Mouse (Mus musculus): Measurements from ENCODE around the gene Nkpd1. TPM values are rescaled to one million over a fixed set of nuclear protein-coding genes. Genes with fewer than 3 reads are reported as not detected.
"Not testable (repeated sequence)": the region's sequence is repeated elsewhere in the genome, so short reads cannot be mapped to it uniquely, and the experiment has no call there.

Gene Nkpd1
- polyA plus RNA-seq, 1 experiment from 2014 or later = 1.8 TPM

DNA sequence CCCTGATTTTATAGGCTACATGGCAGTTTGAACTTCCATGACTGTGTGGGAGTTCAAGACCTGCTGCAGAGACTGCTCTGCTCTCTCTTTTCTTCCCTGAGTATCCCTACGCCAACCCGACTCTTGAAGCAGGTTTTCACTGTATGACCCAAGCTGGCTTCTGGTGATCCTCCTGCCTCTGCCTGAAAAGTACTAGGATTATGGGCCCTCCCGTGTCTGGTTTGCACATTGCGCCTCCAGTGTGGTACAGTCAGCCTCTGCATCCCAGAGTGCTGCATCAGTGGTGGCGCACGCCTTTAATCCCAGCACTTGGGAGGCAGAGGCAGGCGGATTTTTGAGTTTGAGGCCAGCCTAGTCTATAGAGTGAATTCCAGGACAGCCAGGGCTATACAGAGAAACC, 7.9 kb upstream of the Nkpd1 start:
- Histone ChIP-seq H3K27me3 (ENCODE audit: control insufficient read depth, insufficient read depth, low read length) (no peaks in the 10 kb centered on the region), H3K36me3 (ENCODE audit: control insufficient read depth, insufficient read depth, low read length) (no peaks in the 10 kb centered on the region), H3K4me2 (ENCODE audit: low read depth, low read length) (peak overlapping the region; percentile 96), H3K9me3 (replicated peaks; ENCODE audit: control insufficient read depth, low read length) (no peaks in the 10 kb centered on the region), H3K4me1 (ENCODE audit: control insufficient read depth, insufficient read depth, low read length) (0 out of 2 replicates have a peak, but pooled peaks cover 11% of the 10 kb centered on the region), H3K9ac (ENCODE audit: low read length) (no peak overlapping the region), H3K4me3 (replicated peaks; ENCODE audit: low read length) (no peak overlapping the region), H3K27ac (ENCODE audit: low read length) (no peak overlapping the region)
- no peak for ATAC-seq (ENCODE audit: insufficient read depth, low FRiP score)
- 91% methylated on average over 7 of the region's 7 CpGs for WGBS

DNA sequence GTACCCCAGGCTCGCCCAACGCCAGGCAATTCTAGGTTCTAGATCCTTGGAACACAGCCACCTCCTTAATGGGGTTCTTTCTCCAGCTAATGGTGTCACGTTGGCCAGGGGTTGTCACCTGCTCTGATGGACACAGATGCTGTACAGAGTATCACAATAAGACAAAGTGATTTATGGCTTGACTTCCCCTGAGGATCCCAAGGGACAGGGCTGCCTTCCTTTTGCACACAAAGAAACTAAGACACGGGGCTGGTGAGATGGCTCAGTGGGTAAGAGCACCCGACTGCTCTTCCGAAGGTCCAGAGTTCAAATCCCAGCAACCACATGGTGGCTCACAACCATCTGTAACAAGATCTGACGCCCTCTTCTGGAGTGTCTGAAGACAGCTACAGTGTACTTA, 5.7 kb upstream of the Nkpd1 start:
- not testable (repeated sequence) for ATAC-seq (ENCODE audit: insufficient read depth, low FRiP score); H3K4me3 ChIP-seq (replicated peaks; ENCODE audit: low read length); H3K27me3 ChIP-seq (ENCODE audit: control insufficient read depth, insufficient read depth, low read length); H3K4me1 ChIP-seq (ENCODE audit: control insufficient read depth, insufficient read depth, low read length); H3K27ac ChIP-seq (ENCODE audit: low read length); H3K4me2 ChIP-seq (ENCODE audit: low read depth, low read length); H3K9me3 ChIP-seq (replicated peaks; ENCODE audit: control insufficient read depth, low read length); H3K9ac ChIP-seq (ENCODE audit: low read length); H3K36me3 ChIP-seq (ENCODE audit: control insufficient read depth, insufficient read depth, low read length)
- 82% methylated on average over 6 of the region's 7 CpGs for WGBS

DNA sequence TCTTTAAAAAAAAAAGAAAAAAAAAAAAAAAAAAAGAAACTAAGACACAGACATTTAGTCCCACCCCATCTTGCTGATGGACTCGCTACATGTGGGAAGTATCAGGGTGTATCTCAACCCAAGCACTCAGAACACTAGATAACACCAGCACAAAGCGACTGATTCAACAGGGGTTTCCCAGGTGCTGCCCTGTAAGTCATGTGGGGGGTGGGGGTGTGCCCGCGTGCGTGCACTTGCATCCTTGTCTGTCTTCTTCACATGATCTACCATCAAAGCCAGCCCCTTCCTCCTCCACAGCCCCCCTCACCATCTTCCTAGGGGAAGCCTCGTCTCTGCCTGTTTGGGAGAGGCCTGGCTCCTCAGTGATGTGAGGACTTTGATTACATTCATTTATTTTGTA, 5.3 kb upstream of the Nkpd1 start:
- no peak for ATAC-seq (ENCODE audit: insufficient read depth, low FRiP score)
- Histone ChIP-seq H3K36me3 (ENCODE audit: control insufficient read depth, insufficient read depth, low read length) (no peaks in the 10 kb centered on the region), H3K27me3 (ENCODE audit: control insufficient read depth, insufficient read depth, low read length) (no peaks in the 10 kb centered on the region), H3K4me3 (replicated peaks; ENCODE audit: low read length) (no peak overlapping the region), H3K9ac (ENCODE audit: low read length) (no peak overlapping the region), H3K4me1 (ENCODE audit: control insufficient read depth, insufficient read depth, low read length) (0 out of 2 replicates have a peak, but pooled peaks cover 8% of the 10 kb centered on the region), H3K27ac (ENCODE audit: low read length) (no peak overlapping the region), H3K4me2 (ENCODE audit: low read depth, low read length) (no peak overlapping the region), H3K9me3 (replicated peaks; ENCODE audit: control insufficient read depth, low read length) (no peaks in the 10 kb centered on the region)
- 70% methylated on average over 6 of the region's 6 CpGs for WGBS

DNA sequence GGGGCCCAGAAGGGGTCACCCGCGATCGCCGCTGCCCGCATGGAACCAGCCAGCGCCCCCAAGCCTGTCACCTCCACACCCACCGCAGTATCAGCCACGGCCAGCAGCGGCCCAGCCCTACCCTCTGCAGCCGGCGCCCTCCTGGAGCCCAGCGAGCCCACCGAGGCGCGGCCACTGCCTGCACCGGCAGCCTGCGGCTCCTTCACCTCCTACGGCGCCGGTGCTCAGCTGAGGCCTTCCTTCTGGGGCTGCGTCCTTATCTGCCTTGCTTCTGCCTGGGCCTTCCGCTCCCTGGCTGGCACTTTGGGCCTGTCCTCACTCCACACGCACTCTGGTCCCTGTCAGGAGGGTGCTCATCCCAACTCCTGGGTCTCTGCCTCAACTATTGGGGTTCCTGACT, 2.4 kb downstream of the Nkpd1 start:
- H3K9ac ChIP-seq (ENCODE audit: low read length) = peak overlapping the region; percentile 57

DNA sequence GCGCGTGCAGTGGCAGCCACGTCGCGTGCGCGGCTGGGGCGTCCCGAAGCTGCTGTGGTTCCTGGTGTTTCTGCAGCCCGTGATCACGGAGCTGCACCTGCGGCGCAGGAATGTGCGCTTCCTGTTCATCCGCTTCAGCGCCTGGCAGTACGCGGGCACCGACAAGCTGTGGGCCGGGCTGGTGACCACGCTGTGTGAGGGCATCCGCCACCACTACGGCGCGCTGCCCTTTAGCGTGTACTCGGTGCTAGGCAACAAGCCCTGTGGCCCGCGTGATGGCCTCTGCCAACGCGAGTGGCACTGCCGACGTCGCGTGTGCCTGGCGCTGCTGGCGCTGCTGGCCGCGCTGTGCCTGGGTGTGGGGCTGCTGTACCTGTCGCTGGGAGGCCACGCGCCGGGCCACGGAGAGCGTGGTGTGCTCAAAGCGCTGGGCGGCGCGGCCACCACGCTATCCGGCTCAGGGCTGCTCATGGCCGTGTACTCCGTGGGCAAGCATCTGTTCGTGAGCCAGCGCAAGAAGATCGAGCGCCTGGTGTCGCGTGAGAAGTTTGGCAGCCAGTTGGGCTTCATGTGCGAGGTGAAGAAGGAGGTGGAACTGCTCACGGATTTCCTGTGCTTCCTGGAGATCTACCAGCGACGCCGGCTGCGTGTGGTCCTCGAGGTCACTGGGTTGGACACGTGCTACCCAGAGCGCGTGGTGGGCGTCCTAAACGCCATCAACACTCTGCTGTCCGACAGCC, 5.5 kb downstream of the Nkpd1 start:
- ATAC-seq (ENCODE audit: insufficient read depth, low FRiP score) = peak; percentile 8; the same call in 1 of the 2 replicates
- Histone ChIP-seq H3K4me3 (replicated peaks; ENCODE audit: low read length) (peak overlapping the region; percentile 45), H3K4me2 (ENCODE audit: low read depth, low read length) (peak overlapping the region; percentile 73), H3K27me3 (ENCODE audit: control insufficient read depth, insufficient read depth, low read length) (peaks cover 69% of the 10 kb centered on the region), H3K27ac (ENCODE audit: low read length) (no peak overlapping the region), H3K9me3 (replicated peaks; ENCODE audit: control insufficient read depth, low read length) (no peaks in the 10 kb centered on the region), H3K4me1 (ENCODE audit: control insufficient read depth, insufficient read depth, low read length) (peaks cover 21% of the 10 kb centered on the region), H3K36me3 (ENCODE audit: control insufficient read depth, insufficient read depth, low read length) (no peaks in the 10 kb centered on the region), H3K9ac (ENCODE audit: low read length) (peak overlapping the region; percentile 61)
- 10% methylated on average over 72 of the region's 72 CpGs for WGBS

More for the DNA sequence above, 2.4 kb downstream of the Nkpd1 start:
- Histone ChIP-seq H3K9me3 (replicated peaks; ENCODE audit: control insufficient read depth, low read length) (no peaks in the 10 kb centered on the region), H3K4me3 (replicated peaks; ENCODE audit: low read length) (peak overlapping the region; percentile 22), H3K27me3 (ENCODE audit: control insufficient read depth, insufficient read depth, low read length) (peaks cover 65% of the 10 kb centered on the region), H3K4me2 (ENCODE audit: low read depth, low read length) (peak overlapping the region; percentile 42; the same call in 1 of the 2 replicates), H3K27ac (ENCODE audit: low read length) (no peak overlapping the region), H3K4me1 (ENCODE audit: control insufficient read depth, insufficient read depth, low read length) (peaks cover 24% of the 10 kb centered on the region), H3K36me3 (ENCODE audit: control insufficient read depth, insufficient read depth, low read length) (no peaks in the 10 kb centered on the region)
- 6% methylated on average over 22 of the region's 23 CpGs for WGBS
- no peak for ATAC-seq (ENCODE audit: insufficient read depth, low FRiP score)

DNA sequence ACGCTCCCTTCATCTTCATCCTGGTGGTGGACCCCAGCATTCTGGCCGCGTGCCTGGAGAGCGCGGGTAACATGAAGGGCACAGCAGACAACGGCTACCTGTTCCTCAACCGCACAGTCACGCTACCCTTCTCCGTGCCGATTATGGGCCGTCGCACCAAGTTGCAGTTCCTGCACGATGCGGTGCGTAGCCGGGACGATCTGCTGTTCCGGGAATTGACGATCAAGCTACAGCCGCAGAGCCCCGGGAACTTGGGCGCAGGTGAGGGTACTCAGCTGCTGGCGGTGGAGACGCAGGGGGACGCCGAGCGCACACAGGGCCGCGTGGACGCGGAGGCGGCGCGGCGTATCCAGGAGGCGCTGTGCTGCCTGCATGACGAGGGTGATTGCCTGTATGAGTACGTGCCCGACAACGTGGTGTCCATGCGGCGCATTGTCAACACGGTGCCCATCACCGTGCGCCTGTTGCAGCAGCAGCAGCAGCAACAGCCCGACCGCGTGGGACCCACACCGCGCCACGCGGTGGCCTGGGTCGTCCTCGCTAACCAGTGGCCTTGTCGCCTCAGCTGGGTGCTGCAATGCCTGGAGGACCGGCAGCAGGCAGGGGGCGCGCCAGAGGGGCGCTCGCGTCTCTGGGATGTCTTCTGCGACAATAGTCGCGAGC, 6.2 kb downstream of the Nkpd1 start:
- Histone ChIP-seq H3K4me3 (replicated peaks; ENCODE audit: low read length) (peak overlapping the region; percentile 45), H3K4me1 (ENCODE audit: control insufficient read depth, insufficient read depth, low read length) (peaks cover 21% of the 10 kb centered on the region), H3K4me2 (ENCODE audit: low read depth, low read length) (peak overlapping the region; percentile 73), H3K36me3 (ENCODE audit: control insufficient read depth, insufficient read depth, low read length) (no peaks in the 10 kb centered on the region), H3K9me3 (replicated peaks; ENCODE audit: control insufficient read depth, low read length) (no peaks in the 10 kb centered on the region), H3K9ac (ENCODE audit: low read length) (peak overlapping the region; percentile 61), H3K27me3 (ENCODE audit: control insufficient read depth, insufficient read depth, low read length) (peaks cover 65% of the 10 kb centered on the region), H3K27ac (ENCODE audit: low read length) (no peak overlapping the region)
- WGBS = 1% methylated on average over 64 of the region's 64 CpGs
- no peak for ATAC-seq (ENCODE audit: insufficient read depth, low FRiP score)

DNA sequence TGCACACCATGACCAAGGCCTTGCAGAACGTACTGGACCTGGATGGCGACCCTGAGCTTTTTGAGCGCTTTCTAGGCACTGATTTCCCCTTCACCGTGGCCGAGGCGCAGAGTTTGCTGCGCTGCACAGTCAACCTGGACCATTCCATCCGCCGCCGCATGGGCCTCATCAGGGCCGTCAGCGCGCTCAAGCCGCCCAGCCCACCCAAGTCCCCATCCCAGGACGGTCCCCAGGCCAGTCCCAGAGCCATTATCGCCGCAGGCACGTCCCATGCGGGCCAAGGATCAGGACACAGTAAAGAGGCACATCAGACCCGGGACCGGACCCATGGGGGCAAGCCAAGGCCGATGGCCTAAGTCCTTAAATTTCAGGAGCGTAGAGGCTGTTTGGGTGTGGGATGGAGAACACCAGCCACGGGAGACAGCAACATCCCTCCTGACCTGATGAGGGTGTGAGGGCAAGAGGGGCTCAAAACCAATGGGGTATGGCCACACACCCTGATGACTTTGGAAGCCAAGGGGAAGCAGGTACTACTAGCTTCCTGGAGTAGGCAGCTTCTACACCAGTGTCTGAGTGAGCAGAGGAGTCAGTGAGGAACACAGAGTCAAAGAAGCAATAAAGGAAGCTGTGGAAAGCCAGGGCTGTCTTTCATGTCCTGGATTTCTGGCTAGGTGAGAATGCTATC, 6.9 kb downstream of the Nkpd1 start:
- H3K27me3 ChIP-seq (ENCODE audit: control insufficient read depth, insufficient read depth, low read length) = peaks cover 58% of the 10 kb centered on the region
- peaks cover 21% of the 10 kb centered on the region for H3K4me1 ChIP-seq (ENCODE audit: control insufficient read depth, insufficient read depth, low read length)
- no peaks in the 10 kb centered on the region for H3K9me3 ChIP-seq (replicated peaks; ENCODE audit: control insufficient read depth, low read length)
- peak overlapping the region; percentile 45 for H3K4me3 ChIP-seq (replicated peaks; ENCODE audit: low read length)
- no peaks in the 10 kb centered on the region for H3K36me3 ChIP-seq (ENCODE audit: control insufficient read depth, insufficient read depth, low read length)
- ATAC-seq (ENCODE audit: insufficient read depth, low FRiP score) = no peak
- peak overlapping the region; percentile 61 for H3K9ac ChIP-seq (ENCODE audit: low read length)
- 12% methylated on average over 24 of the region's 24 CpGs for WGBS
- H3K4me2 ChIP-seq (ENCODE audit: low read depth, low read length) = peak overlapping the region; percentile 73
- no peak overlapping the region for H3K27ac ChIP-seq (ENCODE audit: low read length)

DNA sequence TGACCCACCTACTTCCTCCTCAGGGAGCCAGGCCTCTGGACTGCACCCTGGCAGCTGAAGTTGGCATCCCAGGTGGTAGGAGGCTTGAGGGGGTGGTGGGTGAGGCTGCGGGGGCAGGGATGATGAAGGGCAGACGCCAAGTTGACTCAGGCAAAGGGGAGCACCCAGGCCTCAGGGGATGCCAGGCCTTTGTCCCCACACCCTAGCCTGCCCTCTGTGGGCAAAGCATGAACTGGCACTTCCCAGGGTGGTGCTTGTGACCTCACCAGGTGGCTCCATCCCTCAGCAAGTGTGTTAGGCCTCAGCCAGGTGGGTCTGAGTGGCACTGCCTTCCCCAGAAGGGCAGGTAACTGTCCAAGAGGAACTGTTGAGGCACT, 7.5 kb downstream of the Nkpd1 start:
- WGBS = 67% methylated on average over 2 of the region's 2 CpGs
- no peak overlapping the region for H3K9ac ChIP-seq (ENCODE audit: low read length)
- H3K4me2 ChIP-seq (ENCODE audit: low read depth, low read length) = no peak overlapping the region
- H3K27me3 ChIP-seq (ENCODE audit: control insufficient read depth, insufficient read depth, low read length) = peaks cover 53% of the 10 kb centered on the region
- no peak for ATAC-seq (ENCODE audit: insufficient read depth, low FRiP score)
- H3K36me3 ChIP-seq (ENCODE audit: control insufficient read depth, insufficient read depth, low read length) = no peaks in the 10 kb centered on the region
- H3K9me3 ChIP-seq (replicated peaks; ENCODE audit: control insufficient read depth, low read length) = no peaks in the 10 kb centered on the region
- H3K4me1 ChIP-seq (ENCODE audit: control insufficient read depth, insufficient read depth, low read length) = peaks cover 17% of the 10 kb centered on the region
- no peak overlapping the region for H3K27ac ChIP-seq (ENCODE audit: low read length)
- no peak overlapping the region for H3K4me3 ChIP-seq (replicated peaks; ENCODE audit: low read length)

DNA sequence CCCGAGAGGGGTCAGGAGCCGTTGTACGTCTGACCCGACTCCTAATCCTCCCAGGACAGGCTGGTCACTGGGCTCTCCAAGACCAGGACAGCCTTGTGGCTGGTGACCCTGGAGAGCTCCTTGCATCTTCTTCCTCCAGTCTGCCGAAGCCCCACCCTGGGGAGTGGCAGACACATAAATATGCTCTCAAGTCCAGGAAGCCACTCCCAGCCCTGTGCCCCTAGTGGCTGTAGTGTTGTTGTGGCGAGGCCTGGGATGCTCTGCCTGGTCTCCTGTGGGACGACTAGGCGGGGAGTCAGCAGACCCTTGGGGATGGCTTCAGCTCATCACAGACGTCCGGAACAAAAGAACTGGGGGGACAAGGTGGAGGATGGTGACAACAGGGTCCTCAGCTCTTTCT, 13.4 kb downstream of the Nkpd1 start:
- peaks cover 17% of the 10 kb centered on the region for H3K36me3 ChIP-seq (ENCODE audit: control insufficient read depth, insufficient read depth, low read length)
- no peak for ATAC-seq (ENCODE audit: insufficient read depth, low FRiP score)

More for the DNA sequence above, 13.4 kb downstream of the Nkpd1 start:
- no peaks in the 10 kb centered on the region for H3K4me1 ChIP-seq (ENCODE audit: control insufficient read depth, insufficient read depth, low read length)
- H3K27ac ChIP-seq (ENCODE audit: low read length) = no peak overlapping the region
- H3K27me3 ChIP-seq (ENCODE audit: control insufficient read depth, insufficient read depth, low read length) = no peaks in the 10 kb centered on the region
- 71% methylated on average over 10 of the region's 10 CpGs for WGBS
- H3K9ac ChIP-seq (ENCODE audit: low read length) = no peak overlapping the region
- no peak overlapping the region for H3K4me3 ChIP-seq (replicated peaks; ENCODE audit: low read length)
- no peaks in the 10 kb centered on the region for H3K9me3 ChIP-seq (replicated peaks; ENCODE audit: control insufficient read depth, low read length)
- H3K4me2 ChIP-seq (ENCODE audit: low read depth, low read length) = no peak overlapping the region
